Mouse (Mus musculus): Measurements from ENCODE around the gene Wdr25.

The Wdr25 gene

DNA sequence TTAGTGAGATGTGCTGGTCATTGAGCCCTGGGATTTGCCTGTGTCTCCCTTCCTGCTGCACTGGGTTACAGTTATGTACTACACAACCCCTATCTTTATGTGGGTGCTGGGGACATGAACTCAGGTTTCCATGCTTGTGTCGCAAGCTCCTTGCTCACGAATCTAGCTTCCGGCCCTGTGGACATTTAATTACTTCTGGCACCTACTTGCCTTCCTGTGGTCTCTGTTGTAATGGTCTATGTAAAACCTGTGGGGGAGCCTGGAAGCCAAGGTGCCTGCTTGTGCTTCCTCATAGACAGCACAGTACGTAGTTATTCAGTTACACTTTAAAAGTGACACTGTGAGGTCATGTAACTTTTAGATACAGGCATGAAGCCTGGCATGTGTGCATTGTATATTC is 44.1 kb downstream of the Wdr25 start:
- DNase-seq (ENCODE audit: low read depth): no peak

DNA sequence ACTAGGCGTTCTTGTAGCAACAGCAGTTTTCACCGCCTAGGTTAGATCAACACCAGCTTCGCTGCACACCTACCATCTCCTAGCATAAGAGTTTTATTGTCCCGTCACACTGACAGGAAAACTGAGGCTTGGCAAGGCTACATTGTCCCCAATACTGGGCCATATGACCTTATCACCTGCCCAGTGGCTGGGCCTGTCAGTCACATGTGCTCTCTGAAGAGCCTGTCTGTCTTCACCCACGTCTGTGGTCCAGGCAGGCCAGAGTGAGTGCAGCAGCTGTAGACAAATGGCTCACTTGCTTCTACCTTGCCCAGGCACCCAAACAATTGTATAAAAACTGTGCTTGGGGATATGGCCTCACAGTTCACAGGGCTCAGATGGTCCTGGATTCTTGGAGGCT is 45.4 kb downstream of the Wdr25 start:
- no peak for DNase-seq (ENCODE audit: low read depth)

DNA sequence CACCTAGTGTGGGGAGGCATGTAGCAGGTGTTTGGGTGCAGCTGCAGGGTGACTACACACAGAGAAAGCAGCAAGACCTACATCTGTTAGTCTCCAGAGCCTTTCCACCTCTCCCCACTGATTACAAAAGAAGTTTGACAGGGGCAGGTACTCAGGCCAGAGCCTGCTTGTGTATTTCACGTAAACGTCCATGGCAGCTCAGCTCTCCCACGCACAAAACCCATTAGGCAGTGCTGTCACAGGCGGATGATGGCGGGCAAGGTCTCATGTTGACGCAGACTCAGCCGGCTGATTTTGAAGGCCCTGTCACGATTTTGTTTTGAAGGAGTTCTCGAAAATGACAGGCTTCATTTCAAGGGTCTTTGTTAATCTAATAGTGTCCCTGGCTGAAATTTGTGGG is 45.9 kb downstream of the Wdr25 start:
- DNase-seq (ENCODE audit: low read depth): no peak

DNA sequence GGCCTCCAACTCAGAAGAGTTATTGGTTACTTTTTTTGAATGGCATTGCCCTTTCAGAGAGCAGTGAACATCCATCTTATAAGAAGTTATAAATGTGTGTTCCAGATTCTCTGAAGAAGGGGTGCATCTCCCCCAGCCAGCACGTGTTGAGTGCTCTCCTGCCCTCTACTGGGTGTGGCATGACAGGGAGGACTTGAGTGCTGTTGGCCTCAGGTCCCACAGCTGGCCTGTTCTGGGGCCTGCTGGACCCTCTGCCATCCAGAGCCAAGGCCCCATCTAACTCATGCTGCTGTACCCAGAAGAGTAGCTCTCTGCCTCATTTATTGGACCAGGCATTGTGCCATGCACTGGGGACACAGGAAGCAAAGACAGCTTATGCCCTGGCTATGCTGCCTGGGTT is 46.8 kb downstream of the Wdr25 start:
- no peak for DNase-seq (ENCODE audit: low read depth)

DNA sequence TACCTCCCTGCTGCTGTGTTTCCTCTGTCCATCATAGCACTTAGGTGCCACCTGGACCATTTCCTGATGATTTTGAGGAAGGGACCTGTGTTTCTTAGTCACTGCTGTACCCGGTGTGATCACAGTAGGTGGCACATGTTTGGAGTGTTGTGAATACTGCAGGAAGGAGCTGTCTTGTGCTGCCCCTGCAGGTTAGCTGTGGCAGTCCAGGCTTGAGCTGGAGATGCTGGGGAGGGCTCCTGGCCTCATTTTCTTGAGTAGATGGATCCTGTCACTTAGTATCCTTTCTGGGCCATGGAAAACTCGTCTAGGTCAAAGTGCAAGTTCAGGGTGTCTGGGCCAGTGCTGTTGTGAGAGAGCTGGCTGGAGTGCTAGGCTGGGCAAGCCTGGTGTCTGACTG is 47.9 kb downstream of the Wdr25 start:
- DNase-seq (ENCODE audit: low read depth): no peak

DNA sequence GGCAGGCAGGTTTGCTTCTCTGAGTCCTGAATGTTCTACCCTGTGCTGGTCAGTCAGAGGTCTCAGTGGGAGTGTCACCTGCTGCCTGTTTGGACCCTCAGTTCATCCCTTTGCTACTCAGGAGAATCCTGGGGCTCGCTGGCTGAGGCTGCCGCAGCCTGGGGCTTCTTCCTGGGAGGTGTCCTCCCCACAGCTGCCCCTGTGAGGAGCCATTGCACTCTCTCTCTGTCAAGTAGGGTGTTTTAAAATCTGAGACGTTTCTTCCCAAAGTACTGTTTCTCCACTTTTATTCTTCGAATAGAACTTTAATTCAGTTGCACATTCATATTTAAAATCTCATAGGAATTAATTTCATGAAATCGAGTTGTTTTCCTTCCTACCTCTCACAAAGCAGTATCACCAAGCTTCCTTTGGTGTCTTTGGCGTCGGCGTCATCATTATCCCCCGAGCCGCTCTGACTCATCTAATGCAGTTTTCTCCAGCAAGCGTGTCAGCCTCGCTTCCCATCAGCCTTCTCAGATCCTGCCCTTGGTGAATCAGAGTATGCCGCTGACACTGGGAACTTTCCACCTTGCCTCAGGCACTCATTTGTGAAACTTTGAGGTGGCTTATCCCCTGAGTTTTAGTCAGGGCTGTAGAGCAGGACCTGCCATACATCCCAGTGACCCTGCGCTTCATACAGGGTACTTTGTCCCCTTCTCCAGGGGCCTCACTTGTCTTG is 48.9 kb downstream of the Wdr25 start:
- DNase-seq (ENCODE audit: low read depth): no peak

DNA sequence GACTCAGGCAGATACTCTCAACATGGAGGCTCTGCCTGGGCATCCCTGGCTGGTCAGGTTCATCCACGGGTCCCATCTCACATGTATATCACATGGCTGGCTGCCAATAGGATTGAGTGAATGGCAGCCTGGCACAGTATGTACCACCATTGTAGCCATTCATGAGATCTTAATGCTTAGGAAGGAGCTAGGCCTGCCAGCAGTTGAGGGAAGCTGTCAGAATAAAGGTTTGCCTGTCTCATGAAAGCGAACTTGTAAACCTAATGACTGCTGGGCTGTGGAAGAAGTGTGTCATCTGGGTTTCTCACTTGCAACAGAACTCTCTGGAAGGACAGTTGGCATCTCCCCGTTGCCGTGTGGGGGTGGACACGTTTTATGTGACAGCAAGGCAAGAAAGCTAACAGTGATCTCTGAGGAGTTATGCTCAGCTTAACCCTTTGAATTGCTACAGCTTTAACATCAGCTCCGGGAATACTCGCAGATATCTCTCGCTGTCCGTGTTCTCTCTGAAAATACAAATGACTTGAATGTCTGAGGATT is 59.6 kb downstream of the Wdr25 start:
- DNase-seq (ENCODE audit: low read depth): no peak

DNA sequence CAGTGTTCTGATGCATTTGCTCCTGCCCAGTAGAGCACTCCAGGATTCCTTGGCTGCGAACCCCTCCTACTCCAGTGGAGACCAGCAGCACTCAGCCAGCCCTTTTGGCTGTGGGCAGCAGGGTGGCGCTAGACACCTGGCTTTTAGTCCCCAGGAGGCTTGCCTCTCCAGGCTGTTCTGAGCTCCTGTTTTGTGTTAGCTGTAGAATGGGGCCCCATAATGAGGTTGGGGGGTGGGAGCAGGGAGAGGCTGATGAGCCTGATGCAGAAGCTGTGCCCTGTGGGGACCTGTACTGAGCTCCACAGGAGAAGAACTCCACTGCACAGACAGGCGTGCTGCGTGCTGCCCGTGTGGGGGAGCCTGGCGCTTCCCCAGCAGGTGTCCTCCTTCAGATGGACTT is 60.4 kb downstream of the Wdr25 start:
- no peak for DNase-seq (ENCODE audit: low read depth)

DNA sequence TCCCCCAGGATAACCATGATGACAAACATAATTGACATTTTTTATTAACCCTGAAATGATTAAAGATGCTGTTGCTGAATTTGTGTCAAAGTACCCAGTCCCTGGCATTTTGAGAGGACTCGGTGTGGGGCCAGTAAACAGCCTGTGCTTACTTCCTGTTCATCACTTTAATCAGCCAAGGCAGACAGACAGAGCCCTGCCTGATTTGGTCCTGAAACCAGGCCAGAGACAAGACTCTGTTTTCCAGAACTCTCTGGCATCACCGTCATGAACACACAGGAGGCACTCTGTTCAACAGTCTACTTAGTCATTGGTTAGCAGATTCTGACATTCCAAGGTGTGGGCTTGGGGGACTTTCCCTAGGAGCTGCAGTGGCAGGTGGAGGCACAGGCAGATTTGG is 61.0 kb downstream of the Wdr25 start:
- no peak for DNase-seq (ENCODE audit: low read depth)

DNA sequence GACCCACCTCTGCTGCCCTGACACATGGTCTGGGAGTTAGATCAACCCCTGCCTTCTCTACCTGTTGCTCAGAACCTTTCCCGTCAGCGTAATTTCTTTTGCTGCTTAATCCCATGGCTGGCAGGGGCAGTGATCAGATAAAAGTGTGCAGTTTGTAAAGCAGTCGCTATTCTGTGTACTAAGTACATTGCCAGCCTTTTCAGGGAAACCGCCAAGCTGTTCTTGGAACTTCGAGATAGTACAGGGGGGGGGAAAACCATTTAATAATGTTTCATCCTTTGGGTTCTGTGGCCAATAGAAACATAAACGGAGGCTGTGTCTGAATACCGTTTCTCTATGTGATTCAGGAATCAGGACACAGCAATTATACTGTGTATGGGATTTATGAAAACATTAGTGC is 65.1 kb downstream of the Wdr25 start:
- no peak for DNase-seq (ENCODE audit: low read depth)

DNA sequence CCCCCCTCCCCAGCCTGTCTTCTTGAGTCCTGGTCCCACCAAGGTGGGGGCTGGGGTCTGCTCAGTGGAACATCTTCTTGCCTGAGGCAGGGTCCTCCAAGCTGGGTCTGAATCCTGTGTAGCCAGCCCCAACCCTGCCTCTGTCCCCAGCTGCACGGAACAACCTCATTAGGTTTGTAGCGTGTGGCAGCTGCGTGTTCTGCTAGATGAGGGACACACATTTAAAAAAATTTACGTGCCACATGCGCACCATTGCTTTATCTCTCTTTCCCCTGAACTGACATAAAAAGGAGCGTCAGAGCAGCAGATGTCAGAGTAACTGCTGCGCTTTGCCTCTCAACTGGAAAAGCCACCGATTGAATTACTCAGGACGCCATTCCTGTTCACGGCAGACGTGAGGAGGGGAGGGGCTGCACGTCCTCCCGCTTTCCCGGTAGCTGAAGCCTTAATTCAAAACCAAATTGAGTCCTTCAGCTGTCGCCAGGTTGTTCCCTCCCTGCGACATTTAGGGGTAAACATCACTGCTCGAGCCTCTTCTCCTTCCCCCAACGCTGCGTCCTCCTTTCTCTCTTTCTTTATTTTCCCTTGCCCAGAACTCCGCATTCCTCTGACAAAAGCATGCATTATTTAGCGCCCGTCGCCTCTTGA is 65.7 kb downstream of the Wdr25 start:
- no peak for DNase-seq (ENCODE audit: low read depth)

DNA sequence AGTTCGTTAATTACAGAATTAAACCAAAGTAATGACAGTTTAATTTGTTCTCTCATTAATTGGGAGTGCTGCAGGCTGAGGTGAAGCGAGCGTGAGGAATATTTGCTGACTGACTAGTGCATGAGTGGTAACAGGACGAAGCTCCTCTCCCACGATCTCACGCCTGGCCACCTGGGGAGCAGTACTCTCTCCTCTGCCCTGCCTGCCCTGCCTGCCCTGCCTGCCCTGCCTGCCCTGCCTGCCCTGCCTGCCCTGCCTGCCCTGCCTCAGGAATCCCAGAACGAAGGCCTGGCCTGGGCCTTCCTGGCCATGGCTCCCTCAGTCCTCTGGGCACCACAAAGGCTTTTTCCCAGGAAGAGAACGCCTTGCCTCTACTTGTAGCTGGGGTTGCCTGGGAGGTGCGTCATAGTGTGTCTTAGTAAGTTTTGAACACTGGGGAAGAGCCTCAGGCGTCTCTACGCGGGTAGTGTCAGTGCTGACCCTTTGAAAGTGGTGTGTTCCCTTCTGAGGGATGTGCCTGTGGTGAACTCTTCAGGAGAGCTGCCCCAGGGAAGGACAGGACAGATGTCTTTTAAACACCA is 66.3 kb downstream of the Wdr25 start:
- no peak for DNase-seq (ENCODE audit: low read depth)

DNA sequence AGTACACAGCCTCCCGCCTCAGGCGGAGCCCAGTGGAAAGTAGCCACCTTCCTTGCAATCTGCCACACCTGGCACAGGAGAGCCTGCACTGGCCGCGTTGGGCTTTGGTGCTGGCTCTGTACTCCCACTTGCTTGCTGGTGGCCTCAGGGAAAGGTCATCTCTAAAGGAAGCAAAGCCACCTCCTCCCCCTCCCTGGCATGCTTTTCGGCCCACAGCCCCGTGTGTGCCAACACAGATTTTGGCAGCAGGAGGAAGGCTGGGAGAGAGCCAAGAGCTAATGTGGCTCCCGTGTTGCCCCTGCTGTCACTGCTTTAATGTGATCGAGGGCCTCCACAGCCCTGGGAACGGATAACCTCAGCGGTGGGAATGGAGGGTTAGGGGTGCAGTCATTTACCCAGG is 66.8 kb downstream of the Wdr25 start:
- no peak for DNase-seq (ENCODE audit: low read depth)

DNA sequence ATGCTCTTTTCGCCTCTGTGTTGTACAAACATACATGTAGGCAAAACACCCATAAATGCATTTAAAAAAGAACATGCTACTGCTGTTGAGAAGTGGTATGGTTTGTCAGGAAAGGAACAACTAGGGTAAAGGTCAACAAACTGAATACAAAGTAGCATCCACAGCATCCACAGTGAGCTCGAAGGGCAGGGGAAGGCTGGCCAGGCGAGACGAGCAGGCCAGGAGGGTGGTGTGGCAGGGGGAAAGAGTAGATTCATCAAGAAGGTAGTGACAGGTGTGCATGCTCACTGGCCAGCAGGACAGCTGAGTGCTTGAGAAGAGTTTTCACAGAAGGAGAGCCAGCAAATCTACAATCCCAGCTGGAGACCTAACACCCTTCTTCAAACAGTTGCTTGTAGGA is 74.2 kb downstream of the Wdr25 start:
- no peak for DNase-seq (ENCODE audit: low read depth)

DNA sequence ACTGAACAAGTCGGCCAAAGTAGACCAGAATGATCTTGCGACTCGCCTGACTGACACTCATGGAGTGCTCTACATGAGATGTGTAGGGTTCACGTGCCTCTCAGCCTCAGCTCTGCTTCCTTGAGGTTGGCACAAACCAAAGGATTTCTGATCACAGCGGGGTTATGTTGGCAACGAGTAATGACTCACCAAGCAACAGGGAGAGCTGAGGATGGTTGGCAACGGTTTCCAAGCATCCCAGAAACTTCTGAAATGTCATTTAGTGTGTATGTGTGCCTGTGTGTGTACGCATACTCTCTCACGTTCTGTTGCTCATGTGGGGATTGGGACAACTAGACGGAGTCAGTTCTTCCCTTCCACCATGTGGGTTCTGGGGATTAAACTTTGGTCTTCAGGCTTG is 74.6 kb downstream of the Wdr25 start:
- no peak for DNase-seq (ENCODE audit: low read depth)

DNA sequence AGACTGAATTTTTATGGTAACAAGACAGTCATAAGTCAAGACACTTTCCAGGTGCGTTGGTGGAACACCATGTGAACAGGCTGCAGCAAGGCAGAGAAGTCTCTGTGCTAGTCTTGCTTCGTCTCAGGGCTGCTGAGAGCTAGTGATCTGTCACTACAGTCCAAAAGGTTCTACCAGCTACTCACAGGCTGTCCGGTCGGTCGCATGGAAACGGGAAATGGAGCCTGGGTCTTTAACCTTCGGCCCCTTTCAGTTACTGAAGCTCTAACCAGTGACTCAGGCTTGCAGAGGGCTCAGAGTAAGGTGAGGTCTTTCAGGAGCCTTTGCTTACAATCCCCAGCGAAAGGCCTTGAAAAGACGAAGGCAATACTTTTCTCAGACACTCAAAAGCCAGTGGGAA is 78.0 kb downstream of the Wdr25 start:
- no peak for DNase-seq (ENCODE audit: low read depth)

DNA sequence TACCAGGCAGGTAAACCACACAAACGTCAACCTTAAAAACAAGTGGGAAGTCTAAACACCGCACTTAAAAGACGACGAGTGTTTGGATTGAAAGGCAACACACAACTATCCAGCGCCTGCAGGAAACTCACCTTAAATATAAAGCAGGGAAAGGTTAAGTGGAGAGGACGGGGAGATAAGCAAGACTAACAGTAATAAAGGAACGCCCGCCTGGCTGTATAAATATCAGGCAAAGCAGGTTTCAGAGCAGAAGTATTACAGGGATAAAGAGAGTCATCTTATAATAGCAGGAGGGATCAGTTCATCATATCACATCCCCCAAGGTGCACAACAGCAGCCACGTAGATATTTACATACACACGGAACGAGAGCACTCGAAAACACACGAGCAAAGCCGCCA is 78.8 kb downstream of the Wdr25 start:
- no peak for DNase-seq (ENCODE audit: low read depth)

DNA sequence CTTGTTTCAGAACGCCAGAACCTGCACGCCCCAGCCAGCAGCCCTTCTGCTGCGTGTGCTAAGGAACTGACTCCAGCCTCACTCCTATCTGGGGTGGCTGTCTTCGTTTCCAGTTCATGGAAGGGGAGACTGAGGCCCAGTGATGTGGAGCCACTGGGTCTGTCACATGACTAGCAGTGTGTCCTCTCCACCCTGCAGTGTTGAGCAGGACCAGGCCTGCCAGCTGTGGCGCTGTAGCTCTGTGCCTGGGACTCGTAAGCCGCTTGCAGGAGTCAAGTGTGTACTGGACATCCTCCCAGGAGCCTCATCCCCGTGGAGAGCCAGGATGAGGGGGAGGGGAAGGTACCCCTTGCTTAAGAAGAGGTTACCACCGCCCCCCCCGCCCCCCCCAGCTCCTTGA is 86.5 kb downstream of the Wdr25 start:
- DNase-seq (ENCODE audit: low read depth): no peak

DNA sequence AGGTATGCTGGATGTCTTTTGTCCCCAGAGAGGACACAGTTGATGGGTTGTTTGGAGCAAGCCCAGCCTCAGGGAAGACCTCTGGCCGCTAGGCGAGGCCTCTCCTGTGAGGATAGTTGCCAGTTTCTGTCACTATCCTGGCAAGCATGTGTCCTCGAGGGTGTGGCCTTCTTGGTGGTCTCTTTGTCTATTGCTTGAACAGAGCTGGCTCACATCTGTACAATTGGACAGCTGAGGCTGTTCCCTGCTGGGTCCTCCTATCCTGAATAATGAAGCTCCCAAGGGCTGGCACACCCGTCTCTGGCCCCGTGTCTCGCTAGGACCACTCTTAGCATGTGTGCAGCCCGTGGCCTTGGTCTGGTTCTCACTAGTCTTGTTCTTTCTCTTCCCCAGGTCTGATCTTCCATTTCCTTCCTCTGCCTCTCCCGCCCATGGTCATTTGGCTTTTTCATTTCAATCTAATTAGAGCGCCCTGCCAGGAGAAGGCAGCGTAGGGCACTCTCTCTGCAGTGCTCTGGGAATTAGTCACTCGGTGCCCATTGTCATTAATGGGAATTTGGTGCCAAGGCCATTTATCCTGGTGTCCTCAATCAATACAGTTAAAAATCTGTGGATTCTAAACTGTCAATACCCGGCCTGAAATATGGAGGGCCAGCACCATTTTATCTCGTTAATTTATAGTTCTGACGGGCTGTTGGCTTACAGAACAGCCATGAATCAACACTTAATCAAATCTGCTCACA is 88.7 kb downstream of the Wdr25 start:
- DNase-seq (ENCODE audit: low read depth): no peak

DNA sequence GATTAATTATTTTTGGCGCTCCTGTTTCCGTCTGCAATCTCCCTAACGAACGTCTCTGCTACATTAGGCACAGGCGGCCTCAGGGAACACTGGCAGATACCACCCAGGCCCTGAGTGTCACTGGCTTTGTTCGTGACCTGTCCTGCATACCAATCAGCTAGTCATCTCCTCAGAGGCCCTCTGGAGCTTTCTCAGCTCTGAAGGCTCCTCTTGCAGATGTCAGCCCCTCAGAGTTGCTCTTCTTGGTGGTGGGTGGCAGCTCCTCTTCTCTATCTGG is 89.2 kb downstream of the Wdr25 start:
- no peak for DNase-seq (ENCODE audit: low read depth)

DNA sequence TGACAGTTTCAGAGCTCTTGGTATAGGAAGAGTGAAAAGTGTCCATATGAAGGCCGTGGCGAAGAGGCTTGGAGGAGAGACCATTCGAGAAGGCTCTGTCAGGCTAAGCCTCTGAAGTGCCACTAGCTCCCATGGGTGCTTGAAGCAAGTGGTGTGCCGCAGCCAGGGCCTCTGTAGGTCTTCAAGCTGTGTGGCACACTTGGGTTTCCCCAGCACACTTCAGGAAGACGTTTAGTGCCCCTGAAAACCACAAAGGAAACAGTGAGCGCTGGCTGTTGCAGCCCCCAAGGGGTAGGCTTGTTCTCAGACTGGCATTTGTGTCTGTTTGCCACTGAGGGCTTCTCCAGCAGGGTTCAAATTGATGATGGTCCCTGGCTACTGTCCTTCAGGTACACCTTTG is 90.1 kb downstream of the Wdr25 start:
- DNase-seq (ENCODE audit: low read depth): no peak

DNA sequence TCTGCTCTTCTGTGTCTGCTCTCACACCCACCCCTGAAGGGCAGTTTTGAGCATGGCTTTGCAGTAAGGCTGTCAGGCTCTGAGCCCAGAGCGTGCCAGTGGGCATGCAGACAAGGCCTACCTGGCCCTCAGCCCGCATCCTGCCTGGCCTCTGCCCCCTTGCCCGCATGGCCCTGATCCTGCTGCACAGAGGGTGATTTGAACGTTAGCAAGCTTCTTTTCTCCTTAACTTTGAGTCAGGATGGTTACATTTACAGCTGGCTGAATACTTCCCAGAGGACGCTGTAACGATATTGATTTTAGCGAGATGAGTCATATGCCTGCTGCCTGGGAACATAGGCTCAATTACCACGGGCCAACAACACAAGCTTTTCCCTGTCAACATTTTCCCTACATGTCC is 91.0 kb downstream of the Wdr25 start:
- DNase-seq (ENCODE audit: low read depth): no peak

DNA sequence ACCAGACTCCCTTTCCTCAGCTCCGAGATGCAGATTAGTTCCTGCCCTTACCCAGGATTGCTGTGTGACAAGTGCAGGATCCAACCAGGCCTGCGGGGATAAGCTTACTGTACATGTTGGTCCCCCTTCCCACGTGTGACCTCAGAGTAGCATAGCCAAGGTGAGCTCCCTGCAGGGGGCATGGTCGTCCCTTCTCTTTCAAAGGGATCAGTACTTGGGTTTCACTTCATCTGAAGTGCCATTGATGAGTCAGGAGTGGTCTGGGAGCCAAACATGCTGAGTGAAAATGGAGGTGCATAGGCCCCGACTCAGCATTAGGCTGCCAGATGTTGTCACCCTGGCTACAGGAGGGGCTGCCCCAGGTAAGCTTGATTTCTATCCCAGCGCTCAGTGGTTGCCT is 91.6 kb downstream of the Wdr25 start:
- no peak for DNase-seq (ENCODE audit: low read depth)
